Mouse (Mus musculus) adrenal gland, postnatal 36 days (tissue): Measurements from ENCODE around the gene Irs2. TPM values are rescaled to one million over a fixed set of nuclear protein-coding genes. Genes with fewer than 3 reads are reported as not detected.
A peak's percentile ranks its signal among the peaks of the same experiment; 100 is the strongest.

Experiments
- DNase-seq, 2 experiments: peaks; one replicate each; pipeline ENCODE4 v3.0.0; 2021; ENCODE audit warnings: mixed read lengths in 1 of 2
- total RNA-seq, 2 experiments: library from RNA; stranded (reverse); gene quantifications; 2 replicates each; pipeline ENCODE4 v1.2.3; 2021

Gene Irs2
- total RNA-seq, 2 experiments from 2014 or later = 47.4 to 60.1 TPM

DNA sequence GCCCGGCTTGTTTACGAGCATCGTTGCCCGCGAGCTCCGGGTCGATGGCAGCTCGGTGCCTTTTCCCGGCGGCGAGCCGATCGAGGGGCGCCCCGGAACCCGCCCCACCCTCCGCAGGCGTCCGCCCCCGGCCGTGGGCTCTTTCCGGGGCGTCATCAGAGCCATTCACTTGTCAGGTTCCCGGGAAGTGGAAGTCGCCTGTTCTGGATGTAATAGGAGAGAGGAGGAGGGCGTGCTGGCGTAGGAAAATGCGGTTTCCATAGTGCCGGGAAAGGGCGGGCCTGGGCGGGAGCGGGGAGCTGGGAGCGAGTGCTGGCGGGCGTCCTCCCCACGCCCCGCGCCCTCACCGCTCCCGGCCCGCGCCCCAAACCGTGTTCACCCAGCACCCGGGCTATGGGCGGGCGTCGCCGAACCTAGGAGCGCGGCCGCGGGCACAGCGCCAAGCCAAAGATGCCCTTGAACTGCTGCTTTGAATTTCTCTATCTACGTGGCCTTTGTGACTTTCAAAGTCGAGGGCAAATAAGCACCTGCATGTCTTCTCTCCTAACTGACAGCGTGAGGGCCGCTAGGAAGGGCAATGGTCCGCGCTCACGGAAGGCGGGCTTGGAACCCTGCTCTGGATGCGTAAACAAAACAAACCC is 1.3 kb upstream of the Irs2 start:
- DNase-seq = peak; percentile 81 to 85

DNA sequence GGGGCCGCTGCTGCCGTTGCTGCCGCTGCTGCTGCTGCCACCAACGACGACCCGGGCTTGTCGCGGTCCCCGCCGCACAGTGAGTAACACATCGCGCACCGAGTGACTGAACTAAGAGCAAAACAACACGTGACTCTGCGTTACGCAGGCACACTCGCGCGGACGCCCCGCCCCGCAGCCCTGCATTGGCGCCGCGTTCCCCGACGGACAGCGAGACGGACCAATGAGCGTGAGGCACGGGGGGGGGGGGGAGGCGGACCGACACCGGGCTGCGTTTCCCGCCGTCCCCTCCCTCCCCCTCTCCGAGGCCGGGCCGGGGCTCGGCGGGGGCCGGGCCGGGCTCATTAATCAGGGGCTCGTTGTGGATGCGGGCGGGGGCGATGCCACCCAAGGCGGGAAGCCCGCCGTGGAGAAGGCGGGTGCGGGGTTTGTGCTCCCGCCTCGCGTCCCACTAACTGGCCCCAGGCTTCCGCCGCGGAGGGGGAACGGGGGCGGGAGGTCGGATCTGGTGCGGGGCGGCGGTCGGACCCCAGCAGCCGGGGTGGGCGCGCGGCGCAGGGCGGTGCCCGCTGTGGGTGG is 673 bp upstream of the Irs2 start:
- DNase-seq = peak; percentile 97 to 98

DNA sequence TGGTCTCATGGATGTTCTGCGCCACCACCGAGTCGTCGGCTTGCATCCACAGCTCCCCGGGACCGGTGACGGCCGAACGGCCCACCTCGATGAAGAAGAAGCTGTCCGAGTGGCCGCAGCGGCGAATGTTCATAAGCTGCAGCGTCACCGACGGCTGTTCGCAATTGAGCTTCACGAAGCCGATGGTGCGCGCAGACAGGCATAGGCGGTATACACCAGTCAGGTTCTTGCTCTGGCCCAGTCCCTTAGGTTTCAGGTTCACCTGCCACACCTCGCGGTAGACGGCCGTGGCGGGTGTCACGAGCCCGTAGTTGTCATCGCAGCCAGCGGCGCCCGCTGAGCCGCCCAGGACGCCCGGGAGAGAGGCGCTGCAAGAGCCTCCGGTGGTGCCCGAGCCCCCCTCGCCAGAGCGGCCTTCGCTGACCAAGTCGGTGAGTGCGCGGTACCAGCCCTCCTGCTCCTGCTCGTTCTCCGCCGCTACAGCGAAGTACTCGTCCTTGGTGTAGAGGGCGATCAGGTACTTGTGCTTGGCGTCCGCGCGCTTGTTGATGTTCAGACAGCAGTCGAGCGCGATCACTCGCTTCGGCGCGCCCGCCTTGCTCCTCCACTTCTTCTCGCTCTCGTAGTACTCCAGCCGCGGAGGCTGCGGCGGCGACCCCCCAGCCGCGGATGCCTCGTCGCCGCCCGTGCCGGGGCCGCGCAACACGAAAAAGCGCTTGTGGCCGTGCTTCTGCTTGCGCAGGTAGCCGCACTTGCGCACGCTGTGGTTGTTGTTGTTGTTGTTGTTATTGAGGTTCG is 478 bp downstream of the Irs2 start:
- peak; percentile 56 to 63 for DNase-seq

DNA sequence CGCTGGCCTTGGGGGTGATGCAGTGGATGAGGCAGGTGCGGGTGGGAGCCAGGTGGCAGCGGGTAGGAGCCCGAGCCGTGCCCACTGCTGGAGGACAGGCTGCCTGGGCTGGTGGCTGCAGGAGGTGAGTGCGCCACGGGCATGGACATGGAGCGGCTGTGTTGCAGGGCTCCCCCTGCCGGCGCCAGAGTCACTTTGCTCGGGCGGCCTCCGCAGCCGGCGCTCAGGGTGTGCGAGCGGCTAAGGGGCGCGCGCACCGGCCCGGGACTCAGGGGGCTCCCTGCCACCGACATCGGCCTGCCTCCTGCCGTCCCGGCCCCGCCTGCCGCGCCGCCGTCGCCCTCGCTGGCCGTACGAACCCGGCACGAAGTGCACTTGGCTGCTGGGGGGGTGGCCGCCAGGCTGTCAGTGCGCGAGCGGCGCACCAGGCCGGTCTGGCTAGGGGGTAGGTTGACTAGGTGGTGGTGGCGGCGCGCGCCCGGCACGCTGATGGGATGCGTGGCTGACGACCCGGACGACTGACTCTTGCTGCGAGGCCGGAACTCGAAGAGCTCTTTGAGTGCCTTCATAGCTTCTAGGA is 1.2 kb downstream of the Irs2 start:
- DNase-seq = peak; percentile 91 to 95

- no peak for DNase-seq
Observed at GRCm38 (mm10) chr8:11006276-11006630, 2.0 kb downstream of the Irs2 start.

- DNase-seq = no peak
Observed at GRCm38 (mm10) chr8:11005460-11006275, 2.6 kb downstream of the Irs2 start.

DNA sequence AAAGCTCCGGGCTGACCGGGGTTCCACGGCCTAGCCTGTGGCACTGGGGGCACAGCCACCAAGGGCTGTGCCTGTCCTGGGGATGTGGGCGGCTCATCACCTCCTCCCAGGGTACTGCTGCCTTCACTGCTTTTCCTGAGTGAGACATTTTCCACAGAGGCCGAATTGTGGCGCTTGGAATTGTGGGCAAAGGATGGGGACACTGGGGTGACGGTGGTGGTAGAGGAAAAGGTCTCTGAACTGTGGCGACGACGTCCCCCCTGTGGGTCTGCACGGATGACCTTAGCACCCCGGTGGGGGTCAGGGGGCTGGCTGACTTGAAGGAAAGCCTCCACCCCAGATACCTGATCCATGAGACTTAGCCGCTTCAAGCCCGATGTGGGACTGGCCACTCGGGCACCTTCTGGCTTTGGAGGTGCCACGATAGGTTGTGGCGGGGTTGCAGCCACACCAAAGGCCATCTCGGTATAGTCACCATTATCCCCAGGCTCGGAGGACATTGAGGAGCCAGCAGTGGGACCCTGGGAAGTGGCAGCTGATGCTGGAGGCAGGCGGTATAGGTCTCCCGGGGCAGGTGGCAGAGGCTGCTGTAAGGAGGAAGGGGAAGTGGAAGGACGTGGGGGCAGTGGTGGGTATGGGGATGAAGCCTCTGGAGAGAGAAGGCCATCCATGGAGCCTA is 3.3 kb downstream of the Irs2 start:
- DNase-seq = no peak

DNA sequence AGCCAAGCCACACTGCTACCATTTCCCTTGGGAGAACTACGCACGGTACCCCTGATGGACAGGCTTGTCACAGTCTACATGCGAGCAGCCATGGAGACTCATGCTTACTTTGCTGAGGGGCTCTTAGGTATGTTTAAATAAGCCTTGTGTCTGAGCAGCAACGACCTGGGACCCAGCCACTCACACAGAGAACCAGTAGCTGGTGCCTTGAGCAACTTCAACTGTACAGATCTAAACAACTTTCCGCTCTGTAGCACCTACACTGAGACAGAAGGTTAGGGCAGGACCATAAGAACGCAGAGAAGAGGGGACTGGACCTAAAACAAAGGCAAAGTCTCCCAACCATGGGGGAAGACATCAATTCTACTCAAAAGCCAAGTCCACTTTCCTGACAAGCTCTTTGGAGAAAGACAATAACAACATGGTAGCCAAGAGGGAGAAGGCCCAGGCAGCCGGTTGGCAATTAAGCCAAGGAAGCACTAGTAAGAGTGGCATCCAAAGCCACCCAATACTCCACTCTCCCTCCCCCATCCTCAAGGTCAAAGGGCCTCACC is 4.3 kb downstream of the Irs2 start:
- no peak for DNase-seq

DNA sequence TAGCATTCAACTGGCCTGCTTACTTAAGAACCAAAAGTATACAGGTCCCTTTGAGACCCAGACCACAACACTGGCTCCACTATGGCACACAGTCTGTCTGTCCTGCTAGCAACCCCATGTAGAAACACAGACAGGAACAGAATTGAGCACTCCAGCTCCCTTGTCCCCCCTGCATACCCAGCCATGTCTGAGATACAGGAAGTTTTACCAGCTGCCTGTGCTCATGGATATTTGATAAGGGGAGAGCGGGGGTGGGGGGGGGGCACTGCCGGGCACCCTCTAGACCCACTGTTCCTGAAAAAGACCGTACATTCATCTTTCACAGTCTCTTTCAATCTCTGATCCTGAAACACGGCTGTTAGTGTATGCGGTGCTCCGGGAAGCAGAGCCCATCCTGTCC is 5.0 kb downstream of the Irs2 start:
- no peak for DNase-seq

DNA sequence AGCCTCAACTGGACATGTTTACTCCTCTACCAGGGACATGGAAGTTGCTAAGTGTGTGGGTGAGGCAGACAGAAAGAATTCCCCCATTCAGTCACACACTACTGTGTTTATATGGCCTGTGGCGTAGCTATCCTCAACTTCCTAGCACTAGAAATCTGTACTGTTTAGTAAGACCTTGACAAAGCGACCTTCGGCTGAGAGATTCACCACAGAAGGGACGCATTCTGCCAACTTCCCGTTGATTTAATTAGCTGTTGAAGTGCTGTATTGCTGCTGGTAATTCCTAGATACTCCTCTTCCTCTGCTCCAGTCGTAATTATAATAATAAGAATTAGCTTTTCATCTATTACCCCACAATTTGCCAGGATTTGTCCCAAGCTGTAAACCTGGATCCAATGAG is 5.4 kb downstream of the Irs2 start:
- DNase-seq = no peak

- DNase-seq = no peak
Observed at GRCm38 (mm10) chr8:11001062-11001549, 7.2 kb downstream of the Irs2 start.

GRCm38 (mm10) chr8:10999538-10999937 is 8.7 kb downstream of the Irs2 start:
- DNase-seq = no peak

DNA sequence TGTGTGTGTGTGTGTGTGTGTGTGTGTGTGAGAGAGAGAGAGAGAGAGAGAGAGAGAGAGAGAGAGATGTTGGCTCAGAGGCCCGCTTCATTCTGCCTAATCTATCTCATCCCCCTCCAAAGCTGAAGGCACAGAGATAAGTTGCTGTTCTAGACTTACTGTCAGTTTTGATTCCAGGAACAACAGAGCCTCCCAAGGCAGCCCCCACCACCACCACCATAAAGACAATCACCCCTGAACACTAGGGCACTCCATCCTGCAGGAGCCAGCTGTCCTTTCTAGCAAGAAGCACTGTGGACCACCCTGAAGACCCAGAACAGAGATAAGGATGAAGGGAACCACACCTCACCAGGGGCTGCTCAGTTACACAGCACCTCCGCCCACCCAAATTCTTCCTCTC is 12.0 kb downstream of the Irs2 start:
- no peak for DNase-seq

GRCm38 (mm10) chr8:10995756-10996155 is 12.5 kb downstream of the Irs2 start:
- no peak for DNase-seq

DNA sequence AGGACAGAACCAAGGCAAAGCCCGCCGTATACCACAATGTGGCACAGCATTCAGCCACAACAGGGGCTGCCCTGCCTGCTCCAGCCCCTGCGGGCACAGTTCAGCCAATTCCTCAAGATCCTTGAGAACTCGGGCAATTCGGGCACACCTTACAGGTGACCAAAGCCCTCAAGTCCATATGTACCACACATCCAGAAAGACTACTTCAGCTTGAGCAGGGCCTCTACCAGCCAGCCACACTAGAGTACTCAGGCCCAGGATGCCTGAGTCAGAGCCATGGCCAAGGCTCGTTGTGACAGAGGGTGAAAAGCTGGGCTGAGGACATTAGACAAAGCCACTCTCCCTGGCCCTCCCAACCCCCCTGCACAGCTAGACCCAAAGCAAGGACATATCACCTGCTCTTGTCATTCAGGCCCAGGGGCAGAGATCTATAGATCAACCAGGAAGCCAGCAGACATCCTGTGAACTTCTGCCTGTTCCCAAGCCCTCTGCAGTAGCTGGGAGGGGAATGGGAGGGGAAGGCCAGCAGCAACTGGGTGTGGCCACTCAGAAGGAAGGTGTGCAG is 13.8 kb downstream of the Irs2 start:
- DNase-seq = no peak

DNA sequence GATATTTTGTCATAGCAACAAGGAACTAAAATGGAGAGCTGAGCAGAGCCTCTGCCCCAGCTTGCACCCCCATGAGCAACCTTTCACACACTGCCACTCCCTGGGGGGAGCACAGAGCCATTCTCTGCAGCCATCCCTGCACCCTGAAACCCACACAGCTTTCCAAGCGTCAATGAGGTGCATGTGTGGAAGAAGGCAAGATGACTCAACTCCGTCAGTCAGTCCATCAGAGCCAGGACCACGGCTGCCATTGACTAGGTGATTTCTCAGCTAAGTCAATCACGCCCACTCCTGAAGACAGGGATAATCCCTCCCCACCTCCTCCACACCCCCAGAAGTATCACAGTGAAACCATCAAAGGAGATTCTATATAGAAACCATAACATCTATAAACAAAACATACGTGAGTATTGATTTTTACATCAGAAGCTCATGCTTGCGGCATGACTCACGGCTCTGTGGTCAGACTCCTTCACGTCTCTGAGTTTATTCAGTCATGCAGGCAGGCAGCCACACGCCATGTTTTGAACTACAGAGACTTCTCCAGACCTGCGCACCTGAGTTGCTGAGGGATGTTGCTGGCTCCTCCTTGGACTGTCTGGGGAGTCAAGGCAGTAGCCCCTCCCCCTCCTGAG is 14.6 kb downstream of the Irs2 start:
- no peak for DNase-seq

DNA sequence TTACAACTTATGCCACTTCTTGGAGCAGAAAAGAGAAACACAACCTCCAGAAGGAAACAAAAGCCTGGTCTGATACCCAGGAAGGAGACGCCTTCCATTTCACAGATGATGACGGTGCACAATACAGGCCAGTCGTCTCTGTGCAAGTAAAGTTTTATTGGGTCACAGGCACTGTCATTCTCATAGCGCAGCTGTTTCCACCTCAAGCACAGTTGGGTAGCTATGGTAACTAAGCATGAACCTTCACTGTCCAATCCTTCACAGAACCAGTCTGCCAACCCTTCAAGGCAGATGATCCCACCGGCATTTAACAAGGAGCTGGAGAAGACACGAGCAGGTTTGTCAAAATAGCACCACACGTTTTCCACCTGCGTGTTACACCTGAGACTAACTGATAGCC is 16.2 kb downstream of the Irs2 start:
- no peak for DNase-seq

GRCm38 (mm10) chr8:10991323-10991722 is 16.9 kb downstream of the Irs2 start:
- no peak for DNase-seq

GRCm38 (mm10) chr8:10990421-10991110 is 17.7 kb downstream of the Irs2 start:
- DNase-seq = no peak

- no peak for DNase-seq
Observed at GRCm38 (mm10) chr8:10989946-10990345, 18.3 kb downstream of the Irs2 start.
